Mouse (Mus musculus) ES-Bruce4 (cell line): Measurements from ENCODE around the gene Ncapd3.

ENCODE experiments used
- CTCF ChIP-seq: IDR thresholded peaks from one replicate; pipeline ENCODE4 v1.8.1; 2011; ENCODE audit warnings: low read depth, low read length
- EP300 ChIP-seq: IDR thresholded peaks from 2 replicates; pipeline ENCODE4 v1.6.1; 2011; ENCODE audit warnings: low read depth, low read length; ENCODE audit not compliant: insufficient read depth
- POLR2A ChIP-seq: IDR thresholded peaks from one replicate; pipeline ENCODE4 v1.8.1; 2011; ENCODE audit warnings: low read length; ENCODE audit not compliant: insufficient read depth

DNA sequence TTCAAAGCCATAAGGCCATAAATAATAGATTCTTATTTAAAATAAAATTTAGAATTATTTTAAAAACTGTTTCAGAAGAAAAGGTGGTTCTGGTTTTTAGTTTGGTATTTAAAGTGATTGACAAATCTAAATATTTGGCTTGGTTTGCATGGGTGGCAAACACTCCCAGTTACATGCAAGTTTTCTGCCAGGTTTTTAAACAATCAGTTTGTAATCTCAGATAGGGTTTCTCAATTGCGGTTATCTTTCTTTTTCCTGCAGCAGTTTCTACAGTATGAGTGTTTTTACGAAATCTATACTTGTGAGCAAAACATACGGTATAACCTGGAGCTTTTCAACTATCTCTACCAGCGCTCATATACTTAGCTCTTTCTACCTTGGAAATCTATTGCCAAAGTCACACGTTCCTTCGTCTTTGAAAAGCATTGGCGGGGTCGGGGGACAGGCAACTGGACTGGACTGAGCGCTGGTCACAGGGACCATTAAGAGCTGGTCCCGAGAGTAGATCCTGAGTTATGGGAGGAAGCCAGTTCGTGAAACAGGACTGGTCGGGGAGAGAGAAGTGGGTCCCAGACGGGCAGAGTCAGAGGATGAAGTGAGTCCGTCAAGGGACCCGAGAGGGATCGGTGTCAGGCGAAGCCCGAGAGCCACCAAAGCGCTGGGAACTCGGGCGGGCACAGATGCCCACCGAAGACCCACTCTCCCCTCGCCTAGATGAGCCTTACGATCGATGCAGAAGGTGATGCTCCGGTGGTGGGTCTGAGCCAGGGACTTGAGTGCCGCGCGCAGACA is 31.1 kb upstream of the Ncapd3 start:
- TF ChIP-seq CTCF, result no peak
- no peak for TF ChIP-seq POLR2A
- no peak for TF ChIP-seq EP300
